In the genomic region with DNA sequence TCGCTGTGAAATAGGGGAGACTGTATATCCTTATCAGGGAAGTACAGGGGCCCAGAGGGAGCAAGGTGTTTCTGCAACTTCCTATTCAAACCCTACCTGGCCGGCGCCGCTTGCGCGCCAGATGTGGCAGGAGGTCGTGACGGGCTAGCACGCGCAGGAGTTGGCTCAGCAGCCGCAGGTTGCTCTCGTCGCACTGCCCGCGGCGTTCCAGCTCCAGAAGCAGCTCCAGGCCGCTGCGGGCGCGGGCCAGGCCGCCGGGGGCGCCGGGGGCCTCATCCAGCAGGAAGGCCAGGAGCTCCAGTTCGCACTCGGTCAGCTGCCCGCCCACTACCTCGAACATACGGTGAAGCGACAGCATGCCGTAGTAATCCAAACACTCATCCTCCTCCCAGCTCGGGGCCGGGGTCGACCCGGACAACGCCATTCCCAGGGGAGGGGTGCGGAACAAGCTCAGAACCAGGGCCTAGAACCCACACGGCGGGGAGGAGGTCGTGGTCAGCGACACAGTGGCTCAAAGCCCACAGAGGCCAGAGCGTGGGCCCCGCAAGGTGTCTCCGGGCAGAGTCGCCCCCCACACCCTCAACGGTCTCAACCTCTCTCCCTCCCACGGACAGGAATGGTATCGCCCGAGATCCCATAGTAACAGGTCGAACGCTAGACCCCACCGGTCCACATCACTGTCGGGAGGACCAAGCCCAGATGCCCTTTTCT, we compare ENCODE assay signal across 8 mouse cellular contexts. TPM values are rescaled to one million over a fixed set of nuclear protein-coding genes. Genes with fewer than 3 reads are reported as not detected.
DNase-seq lines count a peak whose midpoint lies in the region; ATAC-seq lines count a peak whose summit lies in the region.

No protein-coding gene starts in this region.

- H3K4me2 ChIP-seq in kidney, embryonic 16.5 days (replicated peaks; ENCODE audit: low read depth, low read length) = peak overlapping the region; percentile 86

- peaks cover 26% of the 10 kb centered on the region for H3K4me1 ChIP-seq in kidney, embryonic 16.5 days (ENCODE audit: insufficient read depth, low read length)

- H3K27me3 ChIP-seq in kidney, embryonic 16.5 days (ENCODE audit: insufficient read depth, low read length) = no peaks in the 10 kb centered on the region

- peak; percentile 16; the same call in 1 of the 2 replicates for ATAC-seq in kidney, embryonic 16.5 days (ENCODE audit: low FRiP score, low TSS enrichment)

- peak overlapping the region; percentile 76 for H3K9ac ChIP-seq in kidney, embryonic 16.5 days (replicated peaks; ENCODE audit: low read length)

- H3K27ac ChIP-seq in kidney, embryonic 16.5 days (ENCODE audit: low read length) = peak overlapping the region; percentile 70

- H3K4me3 ChIP-seq in kidney, embryonic 16.5 days (ENCODE audit: low read length) = peak overlapping the region; percentile 63

- 0 out of 2 replicates have a peak, but pooled peaks cover 2% of the 10 kb centered on the region for H3K36me3 ChIP-seq in kidney, embryonic 16.5 days (ENCODE audit: insufficient read depth, low read length)

- peak; percentile 24 for DNase-seq in ovary, postnatal 10 days (ENCODE audit: low spot score)
- no peak for DNase-seq in ovary, adult 18-20 months (ENCODE audit: low spot score)
- DNase-seq in cerebellum, postnatal 25 days = peak; percentile 69 to 72
- DNase-seq in heart, adult 9 months (ENCODE audit: low spot score in 2 of 2) = peak; percentile 33 to 40
- DNase-seq in lung, postnatal 10 days = peak; percentile 45
- peak; percentile 86 for DNase-seq in retina, embryonic 14.5 days (ENCODE audit: low spot score)
- peak; percentile 83 for DNase-seq in thymus, postnatal 4 days

- WGBS in kidney, embryonic 16.5 days = under 1% methylated on average over 53 of the region's 53 CpGs

- H3K9me3 ChIP-seq in kidney, embryonic 16.5 days (ENCODE audit: low read length) = no peaks in the 10 kb centered on the region

RNA-seq across cellular contexts. Expression of gene Dedd2, which starts 1.6 kb away (rescaled TPM):
- 12.0 and 13.2 TPM in 2 replicates for polyA plus RNA-seq in kidney, embryonic 16.5 days (2015; fragmentation: Nextera tagmentation; extraction: Ambion mirVana)

RNA-seq across cellular contexts. Expression of gene Zfp526, which starts 2.4 kb away (rescaled TPM):
- 2.7 and 3.0 TPM in 2 replicates for polyA plus RNA-seq in kidney, embryonic 16.5 days (2015; fragmentation: Nextera tagmentation; extraction: Ambion mirVana)

RNA-seq across cellular contexts. Expression of gene Gsk3a, which starts 18.8 kb away (rescaled TPM):
- polyA plus RNA-seq in kidney, embryonic 16.5 days (2015; fragmentation: Nextera tagmentation; extraction: Ambion mirVana) = 9.0 and 9.9 TPM in 2 replicates

RNA-seq across cellular contexts. Expression of gene Erf, which starts 31.7 kb away (rescaled TPM):
- polyA plus RNA-seq in kidney, embryonic 16.5 days (2015; fragmentation: Nextera tagmentation; extraction: Ambion mirVana) = 12.5 and 15.2 TPM in 2 replicates

RNA-seq across cellular contexts. Expression of gene Pou2f2, which starts 39.3 kb away (rescaled TPM):
- 0.40 and 0.99 TPM in 2 replicates for polyA plus RNA-seq in kidney, embryonic 16.5 days (2015; fragmentation: Nextera tagmentation; extraction: Ambion mirVana)
